Mouse (Mus musculus): ENCODE measurements at regions not wholly inside any gene's neighbourhood (a gene's known extent, or its start where the extent isn't known, plus 50 kb on each side); places are given as distances from the start of the nearest gene placed in this dataset.

GRCm38 (mm10) chr12:50273239-50273880 is 375.5 kb downstream of the Prkd1 start:
- TF ChIP-seq POLR2A (IDR thresholded peaks at IDR 0.05; ENCODE audit: low read depth, low read length) (no peak), CTCF (conservative IDR thresholded peaks at IDR 0.05; ENCODE audit: insufficient read depth, insufficient read length, low read depth, low read length) (no peak)
